Mouse (Mus musculus): ENCODE data around the gene Sytl3. TPM values are rescaled to one million over a fixed set of nuclear protein-coding genes. Genes with fewer than 3 reads are reported as not detected.
"Not testable (repeated sequence)": the region's sequence is repeated elsewhere in the genome, so short reads cannot be mapped to it uniquely, and the experiment has no call there.

Sytl3 gene
- total RNA-seq (2012; rRNA removed) (39.4 and 73.2 TPM in 2 replicates), total RNA-seq (2014; rRNA removed) (27.5 and 27.6 TPM in 2 replicates), polyA plus RNA-seq (2012; ENCODE audit: insufficient read length, low read depth) (59.3 and 72.3 TPM in 2 replicates)

GRCm38 (mm10) chr17:6658801-6659200 is at the start of gene Sytl3:
Gene Sytl3, plus strand, starts transcription at chr17:6659093.
- H3K9me3 ChIP-seq (replicated peaks; ENCODE audit: low read length); H3K4me2 ChIP-seq (ENCODE audit: insufficient read depth, low read depth, poor library complexity, severe bottlenecking); H3K79me2 ChIP-seq (replicated peaks; ENCODE audit: control insufficient read depth, extremely low read depth, insufficient read depth, poor library complexity, severe bottlenecking); H3K27me3 ChIP-seq (replicated peaks); H3K4me1 ChIP-seq (ENCODE audit: control insufficient read depth in 1 of 2, insufficient read depth in 2 of 2); in situ Hi-C loops (cut with MboI; ENCODE audit: low pct_ligation_motif_present, low pct_unique_long_range_greater_than_20kb, low sequenced_read_pairs); H3K36me3 ChIP-seq (replicated peaks in 1 of 2; ENCODE audit: control insufficient read depth in 1 of 2, insufficient read depth in 1 of 2, low read length in 1 of 2); dilution Hi-C loops (cut with MboI; ENCODE audit: extremely low pct_ligation_motif_present, extremely low pct_unique_long_range_greater_than_20kb, low sequenced_read_pairs); H3K9ac ChIP-seq (ENCODE audit: insufficient read depth, low read depth); DNase-seq (ENCODE audit: extremely low read depth): not testable (repeated sequence)
- Histone ChIP-seq H3K4me3 (replicated peaks in 1 of 3; ENCODE audit: low read depth in 2 of 3, low read length in 2 of 3, poor library complexity in 1 of 3) (peak within 1 kb of the TSS in 1 of 3 experiments; percentile 23), H3K27ac (ENCODE audit: insufficient read depth, low read depth) (peak within 1 kb of the TSS; percentile 48; the same call in 1 of the 2 replicates)
- TF ChIP-seq POLR2A (IDR thresholded peaks at IDR 0.05; ENCODE audit: low read depth, low read length) (peak; percentile 30; the same call in 1 of the 2 replicates), TCF12 (IDR thresholded peaks at IDR 0.05; ENCODE audit: low read depth, low read length) (peak; percentile 31; the same call in 1 of the 2 replicates)

- in situ Hi-C loops (cut with MboI; ENCODE audit: low pct_ligation_motif_present, low pct_unique_long_range_greater_than_20kb, low sequenced_read_pairs); H3K4me1 ChIP-seq (ENCODE audit: control insufficient read depth in 1 of 2, insufficient read depth in 2 of 2); H3K4me3 ChIP-seq (replicated peaks in 1 of 3; ENCODE audit: low read depth in 2 of 3, low read length in 2 of 3, poor library complexity in 1 of 3); H3K9me3 ChIP-seq (replicated peaks; ENCODE audit: low read length); DNase-seq (ENCODE audit: extremely low read depth); H3K27ac ChIP-seq (ENCODE audit: insufficient read depth, low read depth); H3K27me3 ChIP-seq (replicated peaks); H3K79me2 ChIP-seq (replicated peaks; ENCODE audit: control insufficient read depth, extremely low read depth, insufficient read depth, poor library complexity, severe bottlenecking); H3K9ac ChIP-seq (ENCODE audit: insufficient read depth, low read depth); H3K36me3 ChIP-seq (replicated peaks in 1 of 2; ENCODE audit: control insufficient read depth in 1 of 2, insufficient read depth in 1 of 2, low read length in 1 of 2); H3K4me2 ChIP-seq (ENCODE audit: insufficient read depth, low read depth, poor library complexity, severe bottlenecking); dilution Hi-C loops (cut with MboI; ENCODE audit: extremely low pct_ligation_motif_present, extremely low pct_unique_long_range_greater_than_20kb, low sequenced_read_pairs): not testable (repeated sequence)
Observed at GRCm38 (mm10) chr17:6613524-6613923, 45.4 kb upstream of the Sytl3 start.

GRCm38 (mm10) chr17:6614316-6614715 is 44.6 kb upstream of the Sytl3 start:
- H3K27ac ChIP-seq (ENCODE audit: insufficient read depth, low read depth); H3K4me2 ChIP-seq (ENCODE audit: insufficient read depth, low read depth, poor library complexity, severe bottlenecking); H3K9ac ChIP-seq (ENCODE audit: insufficient read depth, low read depth); H3K27me3 ChIP-seq (replicated peaks); H3K79me2 ChIP-seq (replicated peaks; ENCODE audit: control insufficient read depth, extremely low read depth, insufficient read depth, poor library complexity, severe bottlenecking); in situ Hi-C loops (cut with MboI; ENCODE audit: low pct_ligation_motif_present, low pct_unique_long_range_greater_than_20kb, low sequenced_read_pairs); H3K4me3 ChIP-seq (replicated peaks in 1 of 3; ENCODE audit: low read depth in 2 of 3, low read length in 2 of 3, poor library complexity in 1 of 3); H3K4me1 ChIP-seq (ENCODE audit: control insufficient read depth in 1 of 2, insufficient read depth in 2 of 2); dilution Hi-C loops (cut with MboI; ENCODE audit: extremely low pct_ligation_motif_present, extremely low pct_unique_long_range_greater_than_20kb, low sequenced_read_pairs); H3K36me3 ChIP-seq (replicated peaks in 1 of 2; ENCODE audit: control insufficient read depth in 1 of 2, insufficient read depth in 1 of 2, low read length in 1 of 2); H3K9me3 ChIP-seq (replicated peaks; ENCODE audit: low read length); DNase-seq (ENCODE audit: extremely low read depth): not testable (repeated sequence)

DNA sequence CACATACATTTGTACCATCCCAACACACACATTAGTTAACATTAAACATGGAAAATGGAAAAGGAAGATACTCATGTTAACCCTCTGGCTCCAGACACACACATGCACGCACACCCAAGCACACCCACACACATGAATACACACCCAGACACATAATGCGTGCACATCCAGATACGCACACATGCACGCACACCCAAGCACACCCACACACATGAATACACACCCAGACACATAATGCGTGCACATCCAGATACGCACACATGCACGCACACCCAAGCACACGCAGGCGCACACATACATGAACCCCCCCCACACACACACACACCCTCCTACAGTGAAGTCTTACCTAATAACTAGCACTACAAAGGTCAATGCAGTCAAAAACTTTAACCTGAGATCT is 42.2 kb upstream of the Sytl3 start:
- H3K4me3 ChIP-seq (replicated peaks in 1 of 3; ENCODE audit: low read depth in 2 of 3, low read length in 2 of 3, poor library complexity in 1 of 3); DNase-seq (ENCODE audit: extremely low read depth); H3K36me3 ChIP-seq (replicated peaks in 1 of 2; ENCODE audit: control insufficient read depth in 1 of 2, insufficient read depth in 1 of 2, low read length in 1 of 2); H3K9me3 ChIP-seq (replicated peaks; ENCODE audit: low read length); H3K4me2 ChIP-seq (ENCODE audit: insufficient read depth, low read depth, poor library complexity, severe bottlenecking); H3K9ac ChIP-seq (ENCODE audit: insufficient read depth, low read depth); in situ Hi-C loops (cut with MboI; ENCODE audit: low pct_ligation_motif_present, low pct_unique_long_range_greater_than_20kb, low sequenced_read_pairs); dilution Hi-C loops (cut with MboI; ENCODE audit: extremely low pct_ligation_motif_present, extremely low pct_unique_long_range_greater_than_20kb, low sequenced_read_pairs); H3K27me3 ChIP-seq (replicated peaks); H3K79me2 ChIP-seq (replicated peaks; ENCODE audit: control insufficient read depth, extremely low read depth, insufficient read depth, poor library complexity, severe bottlenecking); H3K27ac ChIP-seq (ENCODE audit: insufficient read depth, low read depth); H3K4me1 ChIP-seq (ENCODE audit: control insufficient read depth in 1 of 2, insufficient read depth in 2 of 2): not testable (repeated sequence)

DNA sequence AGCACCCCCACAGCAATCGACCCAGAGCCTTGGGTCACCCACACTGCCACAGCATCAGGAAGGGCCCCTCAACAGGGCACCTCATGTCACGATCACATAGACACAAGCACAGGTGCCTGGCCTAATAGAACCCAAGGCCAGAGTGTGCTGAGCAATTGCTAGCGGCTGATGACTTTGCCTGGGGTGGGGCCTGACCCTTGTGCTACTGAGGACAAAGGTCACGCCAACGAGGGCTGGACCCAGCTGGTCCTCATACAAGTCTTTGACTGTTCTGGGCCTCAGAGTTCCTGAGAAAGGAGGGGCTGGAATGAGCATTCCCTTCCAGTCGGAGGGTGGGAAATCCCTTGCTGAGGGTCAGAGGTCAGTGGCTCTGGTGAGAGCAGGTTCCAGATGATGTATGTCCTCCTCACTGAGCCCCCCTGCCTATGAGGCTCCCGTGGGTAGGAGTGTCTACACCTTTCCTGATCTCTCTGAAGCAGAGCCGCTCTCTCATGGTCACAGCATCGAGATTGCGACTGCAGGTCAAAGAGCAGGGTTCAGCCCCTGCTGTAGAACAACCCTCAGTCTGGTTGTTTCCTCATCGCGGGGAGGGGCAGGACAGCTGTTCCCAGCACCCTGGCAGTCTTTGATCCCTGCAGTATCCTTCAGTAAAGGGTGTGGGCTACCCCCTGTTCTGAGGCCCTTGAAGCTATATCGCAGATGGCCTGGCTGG is 41.0 kb upstream of the Sytl3 start:
- DNase-seq (ENCODE audit: extremely low read depth); H3K4me2 ChIP-seq (ENCODE audit: insufficient read depth, low read depth, poor library complexity, severe bottlenecking); dilution Hi-C loops (cut with MboI; ENCODE audit: extremely low pct_ligation_motif_present, extremely low pct_unique_long_range_greater_than_20kb, low sequenced_read_pairs); H3K4me3 ChIP-seq (replicated peaks in 1 of 3; ENCODE audit: low read depth in 2 of 3, low read length in 2 of 3, poor library complexity in 1 of 3); H3K79me2 ChIP-seq (replicated peaks; ENCODE audit: control insufficient read depth, extremely low read depth, insufficient read depth, poor library complexity, severe bottlenecking); H3K27me3 ChIP-seq (replicated peaks); H3K9ac ChIP-seq (ENCODE audit: insufficient read depth, low read depth); H3K4me1 ChIP-seq (ENCODE audit: control insufficient read depth in 1 of 2, insufficient read depth in 2 of 2); in situ Hi-C loops (cut with MboI; ENCODE audit: low pct_ligation_motif_present, low pct_unique_long_range_greater_than_20kb, low sequenced_read_pairs); H3K9me3 ChIP-seq (replicated peaks; ENCODE audit: low read length); H3K36me3 ChIP-seq (replicated peaks in 1 of 2; ENCODE audit: control insufficient read depth in 1 of 2, insufficient read depth in 1 of 2, low read length in 1 of 2); H3K27ac ChIP-seq (ENCODE audit: insufficient read depth, low read depth): not testable (repeated sequence)

DNA sequence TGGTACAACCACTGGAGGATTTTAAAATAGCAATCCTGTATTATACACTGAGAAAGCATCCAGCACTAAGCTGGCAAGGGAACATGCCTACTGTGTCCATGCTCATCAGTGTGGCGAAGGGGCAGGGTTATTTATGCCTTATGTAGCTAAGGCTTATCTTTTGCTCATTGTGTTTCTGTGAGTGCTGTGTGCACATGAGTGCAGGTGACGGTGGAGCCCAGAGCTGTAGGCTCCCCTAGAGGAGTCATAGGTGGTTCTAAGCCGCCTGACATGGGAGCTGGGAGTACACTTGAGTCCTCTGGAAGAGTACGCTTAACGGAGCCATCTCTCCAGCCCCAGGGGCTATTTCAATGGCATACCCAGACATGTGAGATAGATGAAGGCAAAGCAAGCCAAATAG is 39.6 kb upstream of the Sytl3 start:
- in situ Hi-C loops (cut with MboI; ENCODE audit: low pct_ligation_motif_present, low pct_unique_long_range_greater_than_20kb, low sequenced_read_pairs); H3K9ac ChIP-seq (ENCODE audit: insufficient read depth, low read depth); DNase-seq (ENCODE audit: extremely low read depth); H3K79me2 ChIP-seq (replicated peaks; ENCODE audit: control insufficient read depth, extremely low read depth, insufficient read depth, poor library complexity, severe bottlenecking); H3K4me2 ChIP-seq (ENCODE audit: insufficient read depth, low read depth, poor library complexity, severe bottlenecking); H3K4me1 ChIP-seq (ENCODE audit: control insufficient read depth in 1 of 2, insufficient read depth in 2 of 2); H3K9me3 ChIP-seq (replicated peaks; ENCODE audit: low read length); H3K27ac ChIP-seq (ENCODE audit: insufficient read depth, low read depth); H3K36me3 ChIP-seq (replicated peaks in 1 of 2; ENCODE audit: control insufficient read depth in 1 of 2, insufficient read depth in 1 of 2, low read length in 1 of 2); H3K27me3 ChIP-seq (replicated peaks); dilution Hi-C loops (cut with MboI; ENCODE audit: extremely low pct_ligation_motif_present, extremely low pct_unique_long_range_greater_than_20kb, low sequenced_read_pairs); H3K4me3 ChIP-seq (replicated peaks in 1 of 3; ENCODE audit: low read depth in 2 of 3, low read length in 2 of 3, poor library complexity in 1 of 3): not testable (repeated sequence)

All from CH12.LX (cell line).